Mouse (Mus musculus) kidney, postnatal 0 days (tissue): ENCODE data around the gene Wdr18. TPM values are rescaled to one million over a fixed set of nuclear protein-coding genes. Genes with fewer than 3 reads are reported as not detected.

Experiments
- ATAC-seq: fragments of 200-750 bp; cut with Nextera tagmentation; replicated peaks from 2 replicates; pipeline ENCODE4 v1.8.0; 2017; ENCODE audit warnings: low read depth, moderate number of reproducible peaks, moderate TSS enrichment, moderate library complexity; ENCODE audit not compliant: low FRiP score
- DNase-seq: peaks from one replicate; pipeline ENCODE4 v3.0.0-alpha.2; 2016; ENCODE audit warnings: low spot score
- H3K27ac ChIP-seq: fragments of 300-500 bp; sonication (generic); 2 replicates; pipeline ENCODE4 v1.5.1; 2014; ENCODE audit warnings: mild to moderate bottlenecking
- H3K27me3 ChIP-seq: fragments of 300-500 bp; sonication (generic); 2 replicates; pipeline ENCODE4 v1.6.1; 2014; ENCODE audit warnings: low read length, mixed read lengths; ENCODE audit not compliant: insufficient read depth
- H3K36me3 ChIP-seq: fragments of 300-500 bp; sonication (generic); 2 replicates; pipeline ENCODE4 v1.6.1; 2014; ENCODE audit warnings: low read length, mixed read lengths; ENCODE audit not compliant: insufficient read depth
- H3K4me1 ChIP-seq: fragments of 300-500 bp; sonication (generic); replicated peaks from 2 replicates; pipeline ENCODE4 v1.6.1; 2014; ENCODE audit warnings: antibody characterized with exemption, low read length, mixed read lengths; ENCODE audit not compliant: insufficient read depth
- H3K4me2 ChIP-seq: fragments of 300-500 bp; sonication (generic); 2 replicates; pipeline ENCODE4 v1.6.1; 2014; ENCODE audit warnings: mild to moderate bottlenecking, low read length, moderate library complexity, mixed read lengths
- H3K4me3 ChIP-seq: fragments of 300-500 bp; sonication (generic); replicated peaks from 2 replicates; pipeline ENCODE4 v1.5.1; 2014; ENCODE audit warnings: low read depth, low read length
- H3K9ac ChIP-seq: fragments of 300-500 bp; sonication (generic); 2 replicates; pipeline ENCODE4 v1.6.1; 2014; ENCODE audit warnings: low read depth, low read length
- H3K9me3 ChIP-seq: fragments of 300-500 bp; sonication (generic); replicated peaks from 2 replicates; pipeline ENCODE4 v1.6.1; 2016; ENCODE audit warnings: low read length, inconsistent platforms, mixed read lengths
- CTCF ChIP-seq: IDR thresholded peaks from 2 replicates; pipeline ENCODE4 v1.5.1; 2016; ENCODE audit warnings: antibody characterized with exemption, low read depth, mild to moderate bottlenecking, moderate library complexity
- WGBS: fragments of 180-500 bp; shearing (Covaris S2); extraction: QIAGEN DNeasy Blood & Tissue Kit; methylation state at CpG from one replicate; pipeline ENCODE4 v1.1.7; 2014; 5-methylcytosine and 5-hydroxymethylcytosine counted together
- polyA plus RNA-seq: library from polyadenylated mRNA; unstranded; fragments of >200 nt; fragmentation: Nextera tagmentation; extraction: Ambion mirVana; gene quantifications from 2 replicates; pipeline ENCODE4 v1.2.1, GENCODE M21; 2015

The Wdr18 gene
- 78.9 and 81.9 TPM in 2 replicates for polyA plus RNA-seq

GRCm38 (mm10) chr10:79959847-79960601 lies at the start of gene Wdr18:
TSS of gene Wdr18 (plus strand) at chr10:79960152.
- H3K27me3 ChIP-seq = no peaks in the 10 kb centered on the region
- peak within 1 kb of the TSS; percentile 92 for H3K4me3 ChIP-seq
- DNase-seq (peak; percentile 99), ATAC-seq (peak; percentile 91)
- peak; percentile 99 for TF ChIP-seq CTCF
- under 1% methylated on average over 61 of the region's 61 CpGs for WGBS
- peaks cover 11% of the 10 kb centered on the region for H3K36me3 ChIP-seq
- H3K9me3 ChIP-seq = no peaks in the 10 kb centered on the region
- H3K4me1 ChIP-seq = peaks cover 6% of the 10 kb centered on the region
- peak within 1 kb of the TSS; percentile 70; the same call in 1 of the 2 replicates for H3K27ac ChIP-seq
- peak within 1 kb of the TSS; percentile 89 for H3K4me2 ChIP-seq
- H3K9ac ChIP-seq = peak within 1 kb of the TSS; percentile 82

- Histone ChIP-seq H3K9me3 (no peaks in the 10 kb centered on the region), H3K9ac (no peak within 1 kb of the TSS), H3K36me3 (peaks cover 28% of the 10 kb centered on the region), H3K27ac (peak within 1 kb of the TSS; percentile 95), H3K27me3 (no peaks in the 10 kb centered on the region), H3K4me1 (peaks cover 4% of the 10 kb centered on the region), H3K4me2 (no peak within 1 kb of the TSS), H3K4me3 (no peak within 1 kb of the TSS)
- ATAC-seq (no peak), DNase-seq (no peak)
- no peak for TF ChIP-seq CTCF
- WGBS = 92% methylated on average over 4 of the region's 4 CpGs
Measured at GRCm38 (mm10) chr10:79910556-79910955, 49.4 kb upstream of the Wdr18 start, which contains the start of gene Gm26602. TSS of gene Gm26602 (plus strand) at chr10:79910856.

DNA sequence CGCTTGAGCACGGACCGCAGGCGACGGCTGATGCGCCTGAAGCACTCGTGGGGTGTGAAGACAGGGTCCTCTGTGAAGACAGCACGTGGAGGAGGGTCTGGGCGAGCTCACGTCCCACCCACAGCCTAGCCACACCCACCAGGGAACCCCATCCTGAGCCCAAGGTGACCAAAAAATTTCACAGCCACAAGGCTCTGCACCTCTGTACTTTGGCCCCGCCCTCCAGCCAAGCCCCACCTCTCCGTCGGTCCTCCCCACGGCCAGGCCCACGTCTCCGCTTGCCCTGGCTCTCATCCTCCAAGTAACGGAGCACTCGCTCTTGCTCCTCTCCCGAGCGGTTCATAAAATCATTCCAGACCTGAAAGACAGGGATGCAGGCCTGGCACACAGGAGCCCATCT lies 47.5 kb upstream of the Wdr18 start:
- no peak for TF ChIP-seq CTCF
- Histone ChIP-seq H3K27me3 (no peaks in the 10 kb centered on the region), H3K4me1 (peaks cover 9% of the 10 kb centered on the region), H3K36me3 (peaks cover 15% of the 10 kb centered on the region), H3K9ac (no peak overlapping the region), H3K9me3 (no peaks in the 10 kb centered on the region), H3K4me3 (no peak overlapping the region), H3K4me2 (no peak overlapping the region), H3K27ac (no peak overlapping the region)
- no peak for DNase-seq
- 64% methylated on average over 20 of the region's 20 CpGs for WGBS
- ATAC-seq = no peak

GRCm38 (mm10) chr10:79914131-79914947 lies 45.6 kb upstream of the Wdr18 start:
- Histone ChIP-seq H3K9me3 (no peaks in the 10 kb centered on the region), H3K4me2 (peak overlapping the region; percentile 2; the same call in 1 of the 2 replicates), H3K4me3 (no peak overlapping the region), H3K27me3 (peaks cover 16% of the 10 kb centered on the region), H3K36me3 (peaks cover 15% of the 10 kb centered on the region), H3K4me1 (peaks cover 15% of the 10 kb centered on the region), H3K9ac (no peak overlapping the region), H3K27ac (peak overlapping the region; percentile 5; the same call in 1 of the 2 replicates)
- TF ChIP-seq CTCF = no peak
- DNase-seq (no peak), ATAC-seq (no peak)
- 75% methylated on average over 11 of the region's 11 CpGs for WGBS

- Histone ChIP-seq H3K4me2 (peak overlapping the region; percentile 94; the same call in 1 of the 2 replicates), H3K9ac (no peak overlapping the region), H3K4me1 (peaks cover 15% of the 10 kb centered on the region), H3K9me3 (no peaks in the 10 kb centered on the region), H3K36me3 (peaks cover 15% of the 10 kb centered on the region), H3K27ac (peak overlapping the region; percentile 5; the same call in 1 of the 2 replicates), H3K27me3 (peaks cover 20% of the 10 kb centered on the region), H3K4me3 (no peak overlapping the region)
- TF ChIP-seq CTCF = no peak
- DNase-seq (no peak), ATAC-seq (no peak)
- 64% methylated on average over 7 of the region's 7 CpGs for whole genome bisulfite sequencing
Measured at GRCm38 (mm10) chr10:79914948-79915596, 44.9 kb upstream of the Wdr18 start.

DNA sequence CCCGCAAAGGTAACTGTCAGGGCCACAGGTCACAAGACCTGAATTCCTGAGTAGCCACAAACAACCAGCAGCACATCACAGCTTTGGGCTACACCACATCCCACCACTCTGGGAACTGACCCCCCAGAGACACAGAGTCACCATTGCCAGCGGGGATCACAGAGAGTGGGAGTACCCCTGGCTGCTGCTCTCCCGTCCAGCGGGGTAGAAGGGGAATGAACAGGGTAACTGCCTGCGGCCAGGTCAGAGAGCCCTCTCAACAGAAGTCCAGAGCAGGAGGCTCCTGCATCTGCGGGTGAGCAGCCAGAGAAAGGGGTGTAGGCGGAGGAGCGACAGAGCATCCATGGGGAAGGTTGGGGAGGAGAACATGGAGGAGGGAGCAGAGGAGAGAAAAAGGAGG lies 43.9 kb upstream of the Wdr18 start:
- no peaks in the 10 kb centered on the region for H3K9me3 ChIP-seq
- H3K4me1 ChIP-seq = peaks cover 22% of the 10 kb centered on the region
- no peak for TF ChIP-seq CTCF
- 7% methylated on average over 8 of the region's 8 CpGs for WGBS
- DNase-seq (no peak), ATAC-seq (no peak)
- H3K27me3 ChIP-seq = peaks cover 30% of the 10 kb centered on the region
- H3K27ac ChIP-seq = peak overlapping the region; percentile 77; the same call in 1 of the 2 replicates
- peak overlapping the region; percentile 90 for H3K9ac ChIP-seq
- H3K36me3 ChIP-seq = peaks cover 9% of the 10 kb centered on the region
- peak overlapping the region; percentile 82 for H3K4me3 ChIP-seq
- peak overlapping the region; percentile 94 for H3K4me2 ChIP-seq
